In genomic region chr5:115186371-115187073, GRCm38 (mm10) we compare ENCODE assay signal across 8 mouse cellular contexts. TPM values are rescaled to one million over a fixed set of nuclear protein-coding genes. Genes with fewer than 3 reads are reported as not detected.
DNase-seq lines count a peak whose midpoint lies in the region; ATAC-seq lines count a peak whose summit lies in the region.

No protein-coding gene starts in this region.

- no peaks in the 10 kb centered on the region for H3K9me3 ChIP-seq in forebrain, embryonic 15.5 days
- no peaks in the 10 kb centered on the region for H3K9me3 ChIP-seq in liver, embryonic 12.5 days (replicated peaks)
- no peaks in the 10 kb centered on the region for H3K9me3 ChIP-seq in stomach, embryonic 14.5 days (ENCODE audit: control insufficient read depth, low read depth, low read length)

- DNase-seq in layer of hippocampus, postnatal 36 days = peak; percentile 27 to 37
- no peak for DNase-seq in layer of hippocampus, adult 8-10 months (ENCODE audit: low spot score in 2 of 2)
- DNase-seq in ZHBTc4 (ENCODE audit: low read depth, low spot score) = peak; percentile 51
- no peak for DNase-seq in frontal cortex, postnatal 25 days (ENCODE audit: low spot score in 2 of 2)
- DNase-seq in layer of hippocampus, postnatal 25 days (ENCODE audit: extremely low spot score in 1 of 2, low spot score in 1 of 2) = no peak

- peak overlapping the region; percentile 66 for H3K27ac ChIP-seq in forebrain, embryonic 15.5 days (replicated peaks)
- no peak overlapping the region for H3K27ac ChIP-seq in liver, embryonic 12.5 days
- H3K27ac ChIP-seq in stomach, embryonic 14.5 days (ENCODE audit: low read length) = no peak overlapping the region

- H3K36me3 ChIP-seq in forebrain, embryonic 15.5 days = no peaks in the 10 kb centered on the region
- H3K36me3 ChIP-seq in liver, embryonic 12.5 days = no peaks in the 10 kb centered on the region
- no peaks in the 10 kb centered on the region for H3K36me3 ChIP-seq in stomach, embryonic 14.5 days (ENCODE audit: control insufficient read depth, insufficient read depth, low read length)

- peak overlapping the region; percentile 29 for H3K4me2 ChIP-seq in forebrain, embryonic 15.5 days (replicated peaks)
- peak overlapping the region; percentile 57 for H3K4me2 ChIP-seq in liver, embryonic 12.5 days
- H3K4me2 ChIP-seq in stomach, embryonic 14.5 days (replicated peaks; ENCODE audit: low read depth, low read length) = 0 out of 2 replicates have a peak overlapping the region, but pooled peaks have one; percentile 3

- no peak overlapping the region for H3K9ac ChIP-seq in forebrain, embryonic 15.5 days (replicated peaks)
- H3K9ac ChIP-seq in liver, embryonic 12.5 days = no peak overlapping the region
- H3K9ac ChIP-seq in stomach, embryonic 14.5 days (replicated peaks; ENCODE audit: low read depth, low read length) = no peak overlapping the region

- H3K27me3 ChIP-seq in forebrain, embryonic 15.5 days = peaks cover 11% of the 10 kb centered on the region; the same call in 1 of the 2 replicates
- peaks cover 96% of the 10 kb centered on the region for H3K27me3 ChIP-seq in liver, embryonic 12.5 days (replicated peaks)
- peaks cover 5% of the 10 kb centered on the region; the same call in 1 of the 2 replicates for H3K27me3 ChIP-seq in stomach, embryonic 14.5 days (ENCODE audit: control insufficient read depth, insufficient read depth, low read length)

- no peak overlapping the region for H3K4me3 ChIP-seq in forebrain, embryonic 15.5 days
- no peak overlapping the region for H3K4me3 ChIP-seq in liver, embryonic 12.5 days
- no peak overlapping the region for H3K4me3 ChIP-seq in stomach, embryonic 14.5 days (ENCODE audit: low read depth, low read length)

- peak; percentile 66 for ATAC-seq in forebrain, embryonic 15.5 days (replicated peaks)
- no peak for ATAC-seq in liver, embryonic 12.5 days
- no peak for ATAC-seq in stomach, embryonic 14.5 days (ENCODE audit: insufficient number of reproducible peaks, insufficient read depth, low FRiP score, low read depth)

- peaks cover 47% of the 10 kb centered on the region for H3K4me1 ChIP-seq in forebrain, embryonic 15.5 days
- H3K4me1 ChIP-seq in liver, embryonic 12.5 days = peaks cover 24% of the 10 kb centered on the region
- peaks cover 14% of the 10 kb centered on the region for H3K4me1 ChIP-seq in stomach, embryonic 14.5 days (ENCODE audit: control insufficient read depth, insufficient read depth, low read length)

- 28% methylated on average over 17 of the region's 17 CpGs for WGBS in forebrain, embryonic 15.5 days
- 46% methylated on average over 17 of the region's 17 CpGs for WGBS in liver, embryonic 12.5 days (ENCODE audit: insufficient replicate concordance)
- 43% methylated on average over 17 of the region's 17 CpGs for WGBS in stomach, embryonic 14.5 days

RNA-seq across cellular contexts. Expression of gene Cabp1, which starts 7.7 kb away (rescaled TPM):
- total RNA-seq in layer of hippocampus, postnatal 36 days (2021) = 100 to 1,000 TPM; 122 to 139 TPM
- 100 to 1,000 TPM; 109 to 118 (median 114) TPM for total RNA-seq in layer of hippocampus, adult 8-10 months (2022)
- 9.2 and 9.8 TPM in 2 replicates for polyA plus RNA-seq in forebrain, embryonic 15.5 days (2015; fragmentation: Nextera tagmentation; extraction: Ambion mirVana)
- polyA plus RNA-seq in liver, embryonic 12.5 days (2016; fragmentation: Nextera tagmentation; extraction: Ambion mirVana) = 0.20 and 0.36 TPM in 2 replicates
- polyA plus RNA-seq in stomach, embryonic 14.5 days (2014; fragmentation: Nextera tagmentation; extraction: Ambion mirVana) = 1.00 and 1.5 TPM in 2 replicates
- total RNA-seq in layer of hippocampus, postnatal 25 days (2021) = 100 to 1,000 TPM; 118 to 121 TPM

RNA-seq across cellular contexts. Expression of gene Mlec, which starts 28.5 kb away (rescaled TPM):
- total RNA-seq in layer of hippocampus, postnatal 36 days (2021) = 10 to 100 TPM; 92.7 to 96.4 TPM
- total RNA-seq in layer of hippocampus, adult 8-10 months (2022) = 100 to 1,000 TPM in 1 of 4 experiments, 10 to 100 TPM in 3; 80.4 to 100 (median 89.0) TPM
- polyA plus RNA-seq in forebrain, embryonic 15.5 days (2015; fragmentation: Nextera tagmentation; extraction: Ambion mirVana) = 22.7 and 27.7 TPM in 2 replicates
- 46.8 and 49.2 TPM in 2 replicates for polyA plus RNA-seq in liver, embryonic 12.5 days (2016; fragmentation: Nextera tagmentation; extraction: Ambion mirVana)
- 52.6 and 61.3 TPM in 2 replicates for polyA plus RNA-seq in stomach, embryonic 14.5 days (2014; fragmentation: Nextera tagmentation; extraction: Ambion mirVana)
- total RNA-seq in layer of hippocampus, postnatal 25 days (2021) = 10 to 100 TPM; 75.6 to 86.5 TPM

RNA-seq across cellular contexts. Expression of gene Pop5, which starts 49.1 kb away (rescaled TPM):
- 100 to 1,000 TPM; 117 to 122 TPM for total RNA-seq in layer of hippocampus, postnatal 36 days (2021)
- 100 to 1,000 TPM in 2 of 4 experiments, 10 to 100 TPM in 2; 89.0 to 104 (median 99.1) TPM for total RNA-seq in layer of hippocampus, adult 8-10 months (2022)
- polyA plus RNA-seq in forebrain, embryonic 15.5 days (2015; fragmentation: Nextera tagmentation; extraction: Ambion mirVana) = 96.9 and 98.6 TPM in 2 replicates
- polyA plus RNA-seq in liver, embryonic 12.5 days (2016; fragmentation: Nextera tagmentation; extraction: Ambion mirVana) = 140 and 143 TPM in 2 replicates
- polyA plus RNA-seq in stomach, embryonic 14.5 days (2014; fragmentation: Nextera tagmentation; extraction: Ambion mirVana) = 93.1 and 97.7 TPM in 2 replicates
- total RNA-seq in layer of hippocampus, postnatal 25 days (2021) = 100 to 1,000 TPM in 1 of 2 experiments, 10 to 100 TPM in 1; 83.7 to 108 TPM

RNA-seq across cellular contexts. Expression of gene Unc119b, which starts 51.7 kb away (rescaled TPM):
- 10 to 100 TPM; 31.5 TPM for total RNA-seq in layer of hippocampus, postnatal 36 days (2021)
- total RNA-seq in layer of hippocampus, adult 8-10 months (2022) = 10 to 100 TPM; 26.9 to 29.3 (median 27.6) TPM
- 44.4 and 46.2 TPM in 2 replicates for polyA plus RNA-seq in forebrain, embryonic 15.5 days (2015; fragmentation: Nextera tagmentation; extraction: Ambion mirVana)
- 16.1 and 17.6 TPM in 2 replicates for polyA plus RNA-seq in liver, embryonic 12.5 days (2016; fragmentation: Nextera tagmentation; extraction: Ambion mirVana)
- polyA plus RNA-seq in stomach, embryonic 14.5 days (2014; fragmentation: Nextera tagmentation; extraction: Ambion mirVana) = 26.3 and 27.3 TPM in 2 replicates
- total RNA-seq in layer of hippocampus, postnatal 25 days (2021) = 10 to 100 TPM; 26.8 to 30.9 TPM

Comparison
In these comparisons a context has a peak if more than half of its experiments do, and no peak if none do; other contexts are left out.
1. DNase-seq: peak in layer of hippocampus, postnatal 36 days (2 of 2) and ZHBTc4 (single experiment); none in layer of hippocampus, adult 8-10 months (0 of 2), frontal cortex, postnatal 25 days (0 of 2) and layer of hippocampus, postnatal 25 days (0 of 2).
2. H3K4me2 ChIP-seq: peak in every context shown above with its lines; median percentile 57 in liver, embryonic 12.5 days; 29 in forebrain, embryonic 15.5 days; 3 in stomach, embryonic 14.5 days.